Mouse (Mus musculus) embryonic facial prominence, embryonic 15.5 days (tissue): ENCODE measurements around the gene Frmd4b. TPM values are rescaled to one million over a fixed set of nuclear protein-coding genes. Genes with fewer than 3 reads are reported as not detected.

Experiments
- ATAC-seq: fragments of 200-750 bp; cut with Nextera tagmentation; 2 replicates; pipeline ENCODE4 v1.8.0; 2017; ENCODE audit warnings: low read depth, moderate TSS enrichment; ENCODE audit not compliant: insufficient number of reproducible peaks, low FRiP score, low TSS enrichment
- H3K27ac ChIP-seq: fragments of 300-500 bp; sonication (generic); replicated peaks from 2 replicates; pipeline ENCODE4 v1.5.1; 2015; ENCODE audit warnings: mild to moderate bottlenecking, inconsistent platforms
- H3K27me3 ChIP-seq: fragments of 300-500 bp; sonication (generic); 2 replicates; pipeline ENCODE4 v1.6.1; 2015; ENCODE audit warnings: inconsistent platforms
- H3K36me3 ChIP-seq: fragments of 300-500 bp; sonication (generic); 2 replicates; pipeline ENCODE4 v1.6.1; 2015; ENCODE audit warnings: mild to moderate bottlenecking, inconsistent platforms
- H3K4me1 ChIP-seq: fragments of 300-500 bp; sonication (generic); 2 replicates; pipeline ENCODE4 v1.6.1; 2015; ENCODE audit warnings: inconsistent platforms
- H3K4me2 ChIP-seq: fragments of 300-500 bp; sonication (generic); replicated peaks from 2 replicates; pipeline ENCODE4 v1.6.1; 2015; ENCODE audit warnings: mild to moderate bottlenecking, inconsistent platforms
- H3K4me3 ChIP-seq: fragments of 300-500 bp; sonication (generic); replicated peaks from 2 replicates; pipeline ENCODE4 v1.5.1; 2015; ENCODE audit warnings: mild to moderate bottlenecking, inconsistent platforms
- H3K9ac ChIP-seq: fragments of 300-500 bp; sonication (generic); 2 replicates; pipeline ENCODE4 v1.6.1; 2015; ENCODE audit warnings: inconsistent platforms
- H3K9me3 ChIP-seq: fragments of 300-500 bp; sonication (generic); replicated peaks from 2 replicates; pipeline ENCODE4 v1.6.1; 2016; ENCODE audit warnings: inconsistent platforms
- WGBS: fragments of 180-500 bp; shearing (Covaris S2); methylation state at CpG from one replicate; pipeline ENCODE4 v1.1.7; 2015; 5-methylcytosine and 5-hydroxymethylcytosine counted together
- polyA plus RNA-seq: library from polyadenylated mRNA; unstranded; fragments of >200 nt; fragmentation: Nextera tagmentation; extraction: Ambion mirVana; gene quantifications from 2 replicates; pipeline ENCODE4 v1.2.1, GENCODE M21; 2015

The Frmd4b gene
- polyA plus RNA-seq, 1 experiment from 2014 or later, result 17.8 TPM

DNA sequence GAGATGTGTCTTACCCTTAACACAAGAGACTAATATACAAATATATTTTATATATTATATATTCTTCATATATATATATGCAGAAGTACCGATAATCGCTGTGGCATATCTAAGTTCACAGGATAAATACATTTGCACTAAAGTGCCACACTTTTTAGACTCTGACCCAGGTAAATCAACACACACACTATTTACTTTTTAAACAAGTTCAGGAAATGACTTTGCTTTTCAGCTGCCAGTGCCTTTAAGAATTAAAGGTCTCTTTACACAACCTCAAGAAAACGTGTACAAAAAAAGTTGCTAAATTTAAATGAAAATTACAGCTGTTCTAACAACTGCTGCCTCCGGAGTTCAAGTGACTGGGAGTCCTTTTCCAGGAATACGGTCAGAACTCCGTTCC lies 264.0 kb downstream of the Frmd4b start:
- Histone ChIP-seq H3K27me3 (no peaks in the 10 kb centered on the region), H3K4me1 (peaks cover 5% of the 10 kb centered on the region; the same call in 1 of the 2 replicates), H3K4me3 (no peak overlapping the region), H3K27ac (no peak overlapping the region), H3K9ac (no peak overlapping the region), H3K36me3 (no peaks in the 10 kb centered on the region), H3K4me2 (no peak overlapping the region), H3K9me3 (no peaks in the 10 kb centered on the region)
- ATAC-seq, result no peak
- 41% methylated on average over 6 of the region's 6 CpGs for WGBS

DNA sequence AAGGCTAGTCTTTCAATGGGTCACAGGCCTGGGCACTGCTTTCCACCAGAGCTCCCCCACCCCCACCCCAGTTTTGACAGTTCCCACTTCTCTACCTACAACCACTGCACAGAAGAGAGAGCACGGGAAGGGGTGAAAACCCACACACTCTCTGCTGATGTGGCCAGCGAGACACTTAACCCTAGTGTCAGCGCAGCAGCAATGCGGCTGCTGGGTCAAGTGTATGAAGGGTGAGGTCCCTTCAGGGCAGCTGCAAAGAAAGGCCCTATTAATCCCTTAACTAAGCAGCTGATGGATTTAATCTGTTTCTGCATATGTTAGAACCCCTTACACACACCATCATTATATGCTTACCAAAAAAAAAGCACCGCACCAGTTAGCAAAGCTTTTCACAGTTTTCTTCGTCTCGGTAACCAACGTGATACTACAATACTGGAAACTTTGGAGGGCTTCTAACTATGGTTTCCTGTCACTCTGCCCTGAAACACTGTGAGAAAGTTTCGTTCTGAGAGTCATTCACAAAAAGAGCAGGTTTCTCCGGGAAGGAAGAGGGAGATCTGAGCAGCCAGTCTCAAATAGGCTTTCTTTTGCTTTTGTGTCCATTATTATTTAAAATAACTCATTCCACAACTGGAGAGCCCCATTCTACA lies 264.7 kb downstream of the Frmd4b start:
- Histone ChIP-seq H3K4me2 (no peak overlapping the region), H3K4me3 (no peak overlapping the region), H3K36me3 (no peaks in the 10 kb centered on the region), H3K9me3 (no peaks in the 10 kb centered on the region), H3K27me3 (no peaks in the 10 kb centered on the region), H3K9ac (no peak overlapping the region), H3K27ac (no peak overlapping the region), H3K4me1 (peaks cover 5% of the 10 kb centered on the region; the same call in 1 of the 2 replicates)
- WGBS, result 37% methylated on average over 10 of the region's 10 CpGs
- no peak; the same call in 1 of the 2 replicates for ATAC-seq

DNA sequence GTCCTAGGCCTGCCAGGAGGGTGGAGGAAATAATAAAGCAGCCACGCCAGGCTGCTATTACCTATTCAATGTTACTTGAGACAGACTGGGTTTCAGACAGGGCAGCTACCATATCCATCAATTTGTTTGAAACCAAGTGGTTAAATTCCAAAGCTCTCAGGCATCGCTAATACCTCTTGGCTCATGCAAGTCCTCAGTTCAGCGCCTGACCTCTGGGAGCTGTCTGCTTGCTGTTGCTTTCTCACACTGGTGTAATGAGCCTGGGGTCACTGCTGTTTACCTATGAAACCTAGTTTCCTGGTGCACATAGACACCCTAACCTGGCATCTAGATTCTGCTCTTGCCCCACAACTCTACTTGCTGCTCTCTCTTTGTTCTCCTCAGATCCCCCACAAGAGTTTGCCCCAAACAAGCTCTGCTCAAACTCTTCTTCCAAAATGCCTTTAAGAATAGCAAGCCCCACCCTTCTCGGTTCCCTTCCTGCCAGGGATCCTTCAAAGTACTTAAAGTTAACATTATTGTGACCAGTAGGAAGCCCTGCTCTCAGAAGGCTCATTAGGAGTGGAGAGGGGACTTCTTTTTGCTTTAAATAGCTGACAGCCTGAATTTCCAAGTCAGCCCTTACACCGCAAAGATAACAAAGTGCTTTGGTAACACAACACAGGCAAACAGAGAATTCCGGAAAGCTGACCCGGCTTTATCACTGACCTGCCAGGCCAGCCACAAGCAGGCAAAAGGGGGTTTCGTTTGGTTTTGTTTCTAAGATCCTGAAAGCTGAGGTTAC lies 267.8 kb downstream of the Frmd4b start:
- no peak overlapping the region for H3K9ac ChIP-seq
- H3K4me3 ChIP-seq, result no peak overlapping the region
- no peak for ATAC-seq
- H3K36me3 ChIP-seq, result no peaks in the 10 kb centered on the region
- no peak overlapping the region for H3K27ac ChIP-seq
- no peaks in the 10 kb centered on the region for H3K9me3 ChIP-seq
- no peaks in the 10 kb centered on the region; the same call in 1 of the 2 replicates for H3K4me1 ChIP-seq
- no peaks in the 10 kb centered on the region for H3K27me3 ChIP-seq
- WGBS, result 45% methylated on average over 8 of the region's 8 CpGs
- no peak overlapping the region for H3K4me2 ChIP-seq

DNA sequence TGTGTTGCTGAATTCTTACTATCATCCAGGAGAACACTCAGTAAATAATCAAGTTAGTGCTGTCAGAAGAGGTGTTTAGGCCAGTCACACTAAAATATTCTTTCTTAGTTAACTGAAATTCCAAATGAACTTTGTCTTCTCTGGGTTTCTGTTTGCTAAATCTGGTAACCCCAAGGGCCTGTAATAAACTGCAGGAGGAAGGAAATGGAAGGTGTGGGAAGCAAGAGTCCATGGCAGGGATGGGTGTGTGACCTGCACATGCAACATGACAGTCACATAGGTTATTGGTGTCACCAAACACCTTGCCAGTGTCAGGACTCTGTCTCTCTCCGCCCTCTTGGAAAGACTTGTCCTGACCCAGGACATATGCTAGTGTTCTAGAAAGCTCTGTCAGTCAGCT lies 270.4 kb downstream of the Frmd4b start:
- no peak overlapping the region for H3K9ac ChIP-seq
- H3K27ac ChIP-seq, result no peak overlapping the region
- ATAC-seq, result no peak
- no peaks in the 10 kb centered on the region for H3K4me1 ChIP-seq
- 82% methylated on average over 1 of the region's 1 CpGs for WGBS
- no peaks in the 10 kb centered on the region for H3K27me3 ChIP-seq
- no peaks in the 10 kb centered on the region for H3K36me3 ChIP-seq
- no peaks in the 10 kb centered on the region for H3K9me3 ChIP-seq
- no peak overlapping the region for H3K4me3 ChIP-seq
- no peak overlapping the region for H3K4me2 ChIP-seq

DNA sequence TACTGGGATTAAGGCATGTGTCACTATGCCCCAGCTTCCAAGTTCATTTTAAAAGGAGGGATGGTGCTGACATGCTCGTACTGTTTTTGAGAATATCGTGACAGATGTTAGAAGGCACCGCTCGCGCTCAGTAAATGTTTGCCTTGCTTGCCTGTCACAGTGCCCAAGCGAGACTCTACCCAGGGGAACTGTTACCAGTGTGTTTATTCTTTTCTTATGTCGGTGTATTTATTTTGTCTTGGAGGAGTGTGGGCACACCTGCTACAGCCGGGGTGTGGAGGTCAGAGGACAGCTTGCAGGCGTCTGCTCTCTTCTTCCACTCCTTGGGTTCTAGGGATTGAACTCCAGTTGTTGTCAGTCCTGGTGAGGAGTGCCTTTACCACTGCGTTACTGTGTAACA lies 270.8 kb downstream of the Frmd4b start:
- 65% methylated on average over 10 of the region's 10 CpGs for WGBS
- Histone ChIP-seq H3K27ac (no peak overlapping the region), H3K36me3 (no peaks in the 10 kb centered on the region), H3K9ac (no peak overlapping the region), H3K9me3 (no peaks in the 10 kb centered on the region), H3K4me3 (no peak overlapping the region), H3K4me1 (no peaks in the 10 kb centered on the region), H3K4me2 (no peak overlapping the region), H3K27me3 (no peaks in the 10 kb centered on the region)
- no peak for ATAC-seq

DNA sequence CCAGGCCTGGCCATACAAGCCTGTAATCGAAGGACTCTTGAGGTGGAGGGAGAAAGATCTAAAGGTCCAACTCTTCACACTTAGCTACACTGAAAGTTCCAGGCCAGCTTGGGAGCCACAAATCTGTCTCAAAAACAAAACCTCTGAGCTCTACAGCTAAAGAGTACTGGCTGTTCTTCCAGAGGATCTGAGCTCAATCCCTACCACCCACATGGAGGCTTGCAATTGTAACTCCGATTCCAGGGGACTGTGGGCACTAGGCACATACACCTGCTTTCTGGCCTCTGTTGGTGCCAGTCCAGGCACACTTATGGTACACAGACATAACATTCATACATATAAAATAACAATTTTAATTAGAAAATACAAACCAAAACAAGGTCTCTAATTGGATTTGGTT lies 271.4 kb downstream of the Frmd4b start:
- H3K4me2 ChIP-seq, result no peak overlapping the region
- no peak overlapping the region for H3K27ac ChIP-seq
- H3K27me3 ChIP-seq, result no peaks in the 10 kb centered on the region
- no peaks in the 10 kb centered on the region for H3K36me3 ChIP-seq
- no peak for ATAC-seq
- 91% methylated on average over 2 of the region's 2 CpGs for WGBS
- no peak overlapping the region for H3K9ac ChIP-seq
- H3K4me1 ChIP-seq, result no peaks in the 10 kb centered on the region
- no peak overlapping the region for H3K4me3 ChIP-seq
- H3K9me3 ChIP-seq, result no peaks in the 10 kb centered on the region

DNA sequence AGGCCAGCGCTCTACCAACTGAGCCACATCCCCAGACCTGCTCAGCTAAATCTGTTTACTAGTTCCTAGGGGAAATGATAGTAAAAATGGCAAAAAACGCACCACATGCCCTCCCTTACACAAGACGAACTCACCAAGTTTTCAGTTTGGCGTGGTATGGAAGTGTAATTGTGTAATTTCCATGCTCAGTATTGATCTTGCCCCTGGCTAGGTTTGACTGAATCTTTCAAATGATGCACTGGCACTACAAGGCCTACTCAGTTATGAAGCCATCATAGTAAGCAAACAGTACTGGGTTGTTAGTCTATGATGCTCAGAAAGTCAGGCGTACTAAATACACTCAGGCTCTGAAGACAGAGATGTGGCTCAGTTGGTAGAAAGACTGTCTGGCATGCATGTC lies 275.2 kb downstream of the Frmd4b start:
- H3K27ac ChIP-seq, result no peak overlapping the region
- no peak for ATAC-seq
- H3K9ac ChIP-seq, result no peak overlapping the region
- WGBS, result 91% methylated on average over 5 of the region's 5 CpGs
- H3K4me3 ChIP-seq, result no peak overlapping the region
- 0 out of 2 replicates have a peak, but pooled peaks cover 4% of the 10 kb centered on the region for H3K4me1 ChIP-seq
- H3K27me3 ChIP-seq, result no peaks in the 10 kb centered on the region
- no peaks in the 10 kb centered on the region for H3K36me3 ChIP-seq
- no peaks in the 10 kb centered on the region for H3K9me3 ChIP-seq
- H3K4me2 ChIP-seq, result no peak overlapping the region

DNA sequence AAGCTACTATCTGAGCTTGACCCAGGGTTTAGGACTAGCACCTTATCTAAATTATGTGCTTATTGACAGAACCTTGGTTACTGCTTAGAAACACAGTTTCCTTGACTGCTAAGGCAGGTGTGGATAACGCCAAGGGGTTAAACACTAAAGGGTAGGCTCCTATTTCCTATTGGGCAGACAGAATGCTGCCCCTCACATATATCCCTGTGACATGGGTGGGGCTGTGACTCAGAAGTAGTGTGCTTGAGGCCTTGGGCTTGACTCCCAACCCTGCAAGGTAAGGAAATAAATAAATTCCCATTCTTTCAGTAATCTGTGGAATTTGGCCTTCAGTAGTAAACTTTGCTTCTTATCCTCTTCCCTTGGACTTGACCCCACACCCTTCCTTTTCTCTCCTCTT lies 275.7 kb downstream of the Frmd4b start:
- Histone ChIP-seq H3K9me3 (no peaks in the 10 kb centered on the region), H3K36me3 (no peaks in the 10 kb centered on the region), H3K27me3 (no peaks in the 10 kb centered on the region), H3K4me2 (no peak overlapping the region), H3K27ac (no peak overlapping the region), H3K9ac (no peak overlapping the region), H3K4me1 (0 out of 2 replicates have a peak, but pooled peaks cover 4% of the 10 kb centered on the region), H3K4me3 (no peak overlapping the region)
- WGBS, result 88% methylated on average over 1 of the region's 1 CpGs
- ATAC-seq, result no peak

DNA sequence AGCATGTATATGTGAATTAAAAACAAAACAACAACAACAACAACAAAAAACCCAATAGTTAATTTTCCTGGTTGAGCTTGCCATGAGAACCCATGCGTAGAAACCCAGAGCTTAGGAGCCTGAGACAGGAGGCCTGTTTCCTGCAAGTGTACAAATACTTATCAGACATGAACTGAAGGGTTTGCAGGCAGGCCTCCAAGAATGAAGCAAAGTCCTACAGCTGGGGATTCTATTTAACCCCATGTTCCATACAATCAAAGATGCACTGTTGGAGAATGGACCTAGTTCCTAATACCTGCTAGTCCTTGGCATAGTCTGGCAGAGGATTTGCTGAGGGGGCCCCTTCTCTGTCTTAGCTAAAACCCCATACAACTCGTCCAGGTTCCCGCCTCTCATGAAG lies 276.2 kb downstream of the Frmd4b start:
- Histone ChIP-seq H3K27me3 (no peaks in the 10 kb centered on the region), H3K9ac (no peak overlapping the region), H3K27ac (no peak overlapping the region), H3K9me3 (no peaks in the 10 kb centered on the region), H3K4me2 (no peak overlapping the region), H3K36me3 (no peaks in the 10 kb centered on the region), H3K4me1 (0 out of 2 replicates have a peak, but pooled peaks cover 4% of the 10 kb centered on the region), H3K4me3 (no peak overlapping the region)
- WGBS, result 81% methylated on average over 3 of the region's 3 CpGs
- ATAC-seq, result no peak

DNA sequence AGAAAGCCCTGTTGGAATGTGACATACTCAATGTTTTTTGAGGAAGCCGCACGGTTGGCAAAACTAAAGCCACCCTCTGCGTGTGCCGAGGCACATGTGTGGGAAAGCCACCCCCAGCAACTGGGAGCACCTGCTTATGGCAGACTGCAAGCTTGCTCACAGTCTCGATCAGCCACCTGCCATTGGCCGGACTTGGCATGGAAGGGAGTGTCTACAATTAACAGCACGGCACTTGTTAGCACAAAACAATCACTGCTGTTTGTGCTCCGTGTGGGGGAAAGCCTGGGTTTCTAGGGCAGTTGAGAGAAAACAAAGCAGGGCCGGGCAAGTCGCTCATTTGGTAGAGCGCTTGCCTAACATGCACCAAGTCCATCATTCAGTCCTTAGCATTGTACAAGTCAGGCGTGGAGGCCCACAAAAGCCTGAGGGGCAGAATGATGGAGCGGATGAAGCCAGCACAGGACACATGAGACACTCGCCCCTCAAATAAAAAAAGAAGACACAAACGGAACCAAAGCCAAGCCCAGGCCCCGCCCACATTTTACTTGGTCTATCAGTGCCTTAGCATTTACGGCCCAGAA lies 277.0 kb downstream of the Frmd4b start:
- 0 out of 2 replicates have a peak, but pooled peaks cover 4% of the 10 kb centered on the region for H3K4me1 ChIP-seq
- H3K9ac ChIP-seq, result no peak overlapping the region
- H3K27ac ChIP-seq, result no peak overlapping the region
- 69% methylated on average over 17 of the region's 17 CpGs for WGBS
- no peak for ATAC-seq
- H3K4me3 ChIP-seq, result no peak overlapping the region
- no peaks in the 10 kb centered on the region for H3K9me3 ChIP-seq
- H3K4me2 ChIP-seq, result no peak overlapping the region
- no peaks in the 10 kb centered on the region for H3K27me3 ChIP-seq
- no peaks in the 10 kb centered on the region for H3K36me3 ChIP-seq

DNA sequence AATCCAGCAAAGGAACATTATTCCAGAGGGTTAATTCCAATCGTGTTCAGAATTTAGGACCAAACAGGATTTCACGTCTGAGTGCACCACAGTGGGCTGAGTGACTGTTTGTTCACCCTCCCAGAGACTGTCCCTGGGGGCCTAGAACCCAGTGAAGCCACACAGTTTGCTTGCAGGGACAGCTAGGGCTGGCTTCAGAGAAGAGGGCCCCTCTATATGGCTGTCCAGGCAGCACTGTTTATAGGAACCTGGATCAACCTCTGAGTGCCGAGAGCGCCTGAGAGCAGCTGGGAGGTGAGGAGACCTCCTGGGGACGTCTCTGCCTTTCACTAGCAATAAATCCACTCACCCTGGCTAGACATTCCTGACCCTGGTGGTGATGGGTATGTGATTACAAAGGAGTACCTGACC lies 278.1 kb downstream of the Frmd4b start:
- H3K4me1 ChIP-seq, result 0 out of 2 replicates have a peak, but pooled peaks cover 4% of the 10 kb centered on the region
- H3K27ac ChIP-seq, result no peak overlapping the region
- WGBS, result 35% methylated on average over 5 of the region's 5 CpGs
- no peak overlapping the region for H3K4me3 ChIP-seq
- H3K9ac ChIP-seq, result no peak overlapping the region
- no peaks in the 10 kb centered on the region for H3K36me3 ChIP-seq
- ATAC-seq, result no peak
- no peaks in the 10 kb centered on the region for H3K27me3 ChIP-seq
- H3K9me3 ChIP-seq, result no peaks in the 10 kb centered on the region
- H3K4me2 ChIP-seq, result no peak overlapping the region
